Mouse (Mus musculus): ENCODE results near the gene Cyp4a31. TPM values are rescaled to one million over a fixed set of nuclear protein-coding genes. Genes with fewer than 3 reads are reported as not detected.
"Not testable (repeated sequence)": the region's sequence is repeated elsewhere in the genome, so short reads cannot be mapped to it uniquely, and the experiment has no call there.

The Cyp4a31 gene
- total RNA-seq (2018; cell fraction: chromatin; rRNA removed), result not detected
- total RNA-seq (2018; cell fraction: cytosol; rRNA removed), result not detected
- total RNA-seq (2018; cell fraction: nucleus; rRNA removed), result not detected
- not detected in 3 replicates for polyA plus RNA-seq (2018)

GRCm38 (mm10) chr4:115563401-115563800, at the start of gene Cyp4a31:
Cyp4a31 (plus strand) TSS chr4:115563649.
- Histone ChIP-seq H3K36me3 (ENCODE audit: inconsistent target) (no peaks in the 10 kb centered on the region), H3K27ac (no peak within 1 kb of the TSS), H3K79me2 (ENCODE audit: inconsistent target) (no peaks in the 10 kb centered on the region), H3K4me3 (ENCODE audit: inconsistent target) (no peak within 1 kb of the TSS)
- WGBS (ENCODE audit: missing documents), result 92% methylated on average over 3 of the region's 3 CpGs

- not testable (repeated sequence) for H3K27ac ChIP-seq; H3K4me3 ChIP-seq (ENCODE audit: inconsistent target); H3K79me2 ChIP-seq (ENCODE audit: inconsistent target); H3K36me3 ChIP-seq (ENCODE audit: inconsistent target)
These were observed 49.5 kb upstream of the Cyp4a31 start for GRCm38 (mm10) chr4:115513964-115514363.

- H3K79me2 ChIP-seq (ENCODE audit: inconsistent target); H3K36me3 ChIP-seq (ENCODE audit: inconsistent target); H3K27ac ChIP-seq; H3K4me3 ChIP-seq (ENCODE audit: inconsistent target): not testable (repeated sequence)
- 82% methylated on average over 5 of the region's 5 CpGs for WGBS (ENCODE audit: missing documents)
These were observed 45.4 kb upstream of the Cyp4a31 start, which contains the start of gene Cyp4a10 for GRCm38 (mm10) chr4:115518000-115518399. Cyp4a10 (plus strand) TSS chr4:115518264.

GRCm38 (mm10) chr4:115519444-115519843, 44.0 kb upstream of the Cyp4a31 start:
- no peak overlapping the region for H3K27ac ChIP-seq
- WGBS (ENCODE audit: missing documents), result 51% methylated on average over 4 of the region's 4 CpGs

GRCm38 (mm10) chr4:115521766-115522165, 41.7 kb upstream of the Cyp4a31 start:
- no peaks in the 10 kb centered on the region for H3K79me2 ChIP-seq (ENCODE audit: inconsistent target)
- no peak overlapping the region for H3K4me3 ChIP-seq (ENCODE audit: inconsistent target)
- 100% methylated on average over 2 of the region's 2 CpGs for WGBS (ENCODE audit: missing documents)
- H3K36me3 ChIP-seq (ENCODE audit: inconsistent target), result no peaks in the 10 kb centered on the region
- H3K27ac ChIP-seq, result no peak overlapping the region

More at GRCm38 (mm10) chr4:115519444-115519843, 44.0 kb upstream of the Cyp4a31 start:
- H3K36me3 ChIP-seq (ENCODE audit: inconsistent target), result no peaks in the 10 kb centered on the region
- H3K4me3 ChIP-seq (ENCODE audit: inconsistent target), result no peak overlapping the region
- no peaks in the 10 kb centered on the region for H3K79me2 ChIP-seq (ENCODE audit: inconsistent target)

- Histone ChIP-seq H3K36me3 (ENCODE audit: inconsistent target) (no peaks in the 10 kb centered on the region), H3K4me3 (ENCODE audit: inconsistent target) (no peak overlapping the region), H3K27ac (no peak overlapping the region), H3K79me2 (ENCODE audit: inconsistent target) (no peaks in the 10 kb centered on the region)
- WGBS (ENCODE audit: missing documents), result 73% methylated on average over 1 of the region's 1 CpGs
These were observed 18.3 kb upstream of the Cyp4a31 start for GRCm38 (mm10) chr4:115545101-115545500.

GRCm38 (mm10) chr4:115546141-115546828, 17.2 kb upstream of the Cyp4a31 start:
- no peak overlapping the region for H3K27ac ChIP-seq
- H3K36me3 ChIP-seq (ENCODE audit: inconsistent target), result no peaks in the 10 kb centered on the region
- H3K4me3 ChIP-seq (ENCODE audit: inconsistent target), result no peak overlapping the region
- 64% methylated on average over 2 of the region's 2 CpGs for WGBS (ENCODE audit: missing documents)
- H3K79me2 ChIP-seq (ENCODE audit: inconsistent target), result no peaks in the 10 kb centered on the region

- no peaks in the 10 kb centered on the region for H3K36me3 ChIP-seq (ENCODE audit: inconsistent target)
- H3K4me3 ChIP-seq (ENCODE audit: inconsistent target), result no peak overlapping the region
- WGBS (ENCODE audit: missing documents), result 87% methylated on average over 3 of the region's 3 CpGs
- H3K27ac ChIP-seq, result no peak overlapping the region
- no peaks in the 10 kb centered on the region for H3K79me2 ChIP-seq (ENCODE audit: inconsistent target)
These were observed 10.7 kb upstream of the Cyp4a31 start for GRCm38 (mm10) chr4:115552726-115553125.

- no peak overlapping the region for H3K4me3 ChIP-seq (ENCODE audit: inconsistent target)
- H3K36me3 ChIP-seq (ENCODE audit: inconsistent target), result no peaks in the 10 kb centered on the region
- no peaks in the 10 kb centered on the region for H3K79me2 ChIP-seq (ENCODE audit: inconsistent target)
- WGBS (ENCODE audit: missing documents), result 72% methylated on average over 2 of the region's 2 CpGs
- H3K27ac ChIP-seq, result no peak overlapping the region
These were observed 7.9 kb upstream of the Cyp4a31 start for GRCm38 (mm10) chr4:115555513-115555912.

- Histone ChIP-seq H3K36me3 (ENCODE audit: inconsistent target) (no peaks in the 10 kb centered on the region), H3K27ac (no peak overlapping the region), H3K79me2 (ENCODE audit: inconsistent target) (no peaks in the 10 kb centered on the region), H3K4me3 (ENCODE audit: inconsistent target) (no peak overlapping the region)
- WGBS (ENCODE audit: missing documents), result 84% methylated on average over 4 of the region's 4 CpGs
These were observed 5.4 kb upstream of the Cyp4a31 start for GRCm38 (mm10) chr4:115557861-115558561.

GRCm38 (mm10) chr4:115561236-115561635, 2.2 kb upstream of the Cyp4a31 start:
- H3K79me2 ChIP-seq (ENCODE audit: inconsistent target); H3K36me3 ChIP-seq (ENCODE audit: inconsistent target); H3K27ac ChIP-seq; H3K4me3 ChIP-seq (ENCODE audit: inconsistent target): not testable (repeated sequence)
- 98% methylated on average over 5 of the region's 5 CpGs for WGBS (ENCODE audit: missing documents)

GRCm38 (mm10) chr4:115564469-115565225, 1.2 kb downstream of the Cyp4a31 start:
- not testable (repeated sequence) for H3K36me3 ChIP-seq (ENCODE audit: inconsistent target); H3K27ac ChIP-seq; H3K4me3 ChIP-seq (ENCODE audit: inconsistent target); H3K79me2 ChIP-seq (ENCODE audit: inconsistent target)
- WGBS (ENCODE audit: missing documents), result 67% methylated on average over 4 of the region's 6 CpGs

- Histone ChIP-seq H3K79me2 (ENCODE audit: inconsistent target) (no peaks in the 10 kb centered on the region), H3K4me3 (ENCODE audit: inconsistent target) (no peak overlapping the region), H3K36me3 (ENCODE audit: inconsistent target) (no peaks in the 10 kb centered on the region), H3K27ac (no peak overlapping the region)
- WGBS (ENCODE audit: missing documents), result 91% methylated on average over 3 of the region's 3 CpGs
These were observed 11.8 kb downstream of the Cyp4a31 start for GRCm38 (mm10) chr4:115575255-115575654.

- WGBS (ENCODE audit: missing documents), result 77% methylated on average over 2 of the region's 2 CpGs
- no peaks in the 10 kb centered on the region for H3K36me3 ChIP-seq (ENCODE audit: inconsistent target)
These were observed 12.3 kb downstream of the Cyp4a31 start for GRCm38 (mm10) chr4:115575776-115576175.

GRCm38 (mm10) chr4:115583036-115583435, 19.6 kb downstream of the Cyp4a31 start:
- no peak overlapping the region for H3K27ac ChIP-seq
- H3K36me3 ChIP-seq (ENCODE audit: inconsistent target), result no peaks in the 10 kb centered on the region
- H3K4me3 ChIP-seq (ENCODE audit: inconsistent target), result no peak overlapping the region
- H3K79me2 ChIP-seq (ENCODE audit: inconsistent target), result no peaks in the 10 kb centered on the region

More at GRCm38 (mm10) chr4:115575776-115576175, 12.3 kb downstream of the Cyp4a31 start:
- Histone ChIP-seq H3K79me2 (ENCODE audit: inconsistent target) (no peaks in the 10 kb centered on the region), H3K4me3 (ENCODE audit: inconsistent target) (no peak overlapping the region), H3K27ac (no peak overlapping the region)

All from macrophage (primary cell).